In the genomic region with DNA sequence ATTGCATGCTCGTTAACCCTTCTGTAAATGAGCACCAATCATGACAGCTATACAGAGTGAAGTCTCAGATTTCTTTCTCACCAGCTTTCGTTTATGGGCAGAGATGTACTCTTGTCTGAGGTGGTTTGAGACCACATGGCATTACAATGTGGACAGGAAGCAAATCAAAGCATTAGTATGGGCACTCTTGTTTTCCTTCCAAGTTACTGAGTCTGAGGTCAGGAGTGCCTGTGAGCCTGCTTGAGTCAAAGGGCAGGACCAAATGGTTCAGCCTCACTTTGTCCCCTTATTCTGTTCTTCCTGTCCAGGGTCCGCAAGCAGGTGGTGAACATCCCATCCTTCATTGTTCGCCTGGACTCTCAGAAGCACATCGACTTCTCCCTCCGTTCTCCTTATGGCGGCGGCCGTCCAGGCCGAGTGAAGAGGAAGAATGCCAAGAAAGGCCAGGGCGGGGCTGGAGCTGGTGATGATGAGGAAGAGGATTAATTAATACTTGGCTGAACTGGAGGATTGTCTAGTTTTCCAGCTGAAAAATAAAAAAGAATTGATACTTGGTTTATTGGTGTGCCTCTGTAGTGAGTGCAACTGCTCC, we compare ENCODE assay signal across 9 mouse cellular contexts. TPM values are rescaled to one million over a fixed set of nuclear protein-coding genes. Genes with fewer than 3 reads are reported as not detected.
DNase-seq lines count a peak whose midpoint lies in the region; ATAC-seq and TF ChIP-seq lines count a peak whose summit lies in the region.
"Had no signal": no experiment of that assay in that cellular context is flagged by ENCODE, and none has a peak within 500 bp of the region (broad histone marks: within the 10 kb centered on the region; RNA-seq: fewer than 3 reads in every experiment).

No protein-coding gene starts in this region.

- no peak for ATAC-seq in embryonic facial prominence, embryonic 12.5 days (ENCODE audit: insufficient number of reproducible peaks, insufficient read depth, low FRiP score, low TSS enrichment)
- no peak for ATAC-seq in intestine, embryonic 14.5 days (replicated peaks; ENCODE audit: low FRiP score, low TSS enrichment, low read depth)
- ATAC-seq in midbrain, postnatal 0 days (ENCODE audit: low FRiP score) = no peak

- peak overlapping the region; percentile 94 for H3K9ac ChIP-seq in embryonic facial prominence, embryonic 12.5 days
- H3K9ac ChIP-seq in intestine, embryonic 14.5 days (ENCODE audit: low read length) = peak overlapping the region; percentile 96
- peak overlapping the region; percentile 76; the same call in 1 of the 2 replicates for H3K9ac ChIP-seq in midbrain, postnatal 0 days (replicated peaks; ENCODE audit: low read length, poor library complexity, severe bottlenecking)

- peaks cover 41% of the 10 kb centered on the region for H3K36me3 ChIP-seq in heart, embryonic 10.5 days
- peaks cover 26% of the 10 kb centered on the region for H3K36me3 ChIP-seq in embryonic facial prominence, embryonic 12.5 days
- peaks cover 34% of the 10 kb centered on the region for H3K36me3 ChIP-seq in intestine, embryonic 14.5 days (ENCODE audit: control insufficient read depth, insufficient read depth, low read length)
- peaks cover 4% of the 10 kb centered on the region; the same call in 1 of the 2 replicates for H3K36me3 ChIP-seq in midbrain, postnatal 0 days (ENCODE audit: insufficient read depth, low read length)

- H3K4me1 ChIP-seq in heart, embryonic 10.5 days = peaks cover 8% of the 10 kb centered on the region
- peaks cover 5% of the 10 kb centered on the region for H3K4me1 ChIP-seq in embryonic facial prominence, embryonic 12.5 days
- peaks cover 12% of the 10 kb centered on the region; the same call in 1 of the 2 replicates for H3K4me1 ChIP-seq in intestine, embryonic 14.5 days (replicated peaks; ENCODE audit: control insufficient read depth, insufficient read depth, low read length)
- peaks cover 7% of the 10 kb centered on the region; the same call in 1 of the 2 replicates for H3K4me1 ChIP-seq in midbrain, postnatal 0 days (ENCODE audit: insufficient read depth, low read length)

- H3K4me2 ChIP-seq in embryonic facial prominence, embryonic 12.5 days (replicated peaks) = peak overlapping the region; percentile 73
- peak overlapping the region; percentile 96 for H3K4me2 ChIP-seq in intestine, embryonic 14.5 days (ENCODE audit: low read length)
- H3K4me2 ChIP-seq in midbrain, postnatal 0 days (ENCODE audit: low read depth, low read length, poor library complexity, severe bottlenecking) = peak overlapping the region; percentile 81

- 0 out of 2 replicates have a peak overlapping the region, but pooled peaks have one; percentile 94 for H3K27ac ChIP-seq in heart, embryonic 10.5 days
- peak overlapping the region; percentile 57; the same call in 1 of the 2 replicates for H3K27ac ChIP-seq in embryonic facial prominence, embryonic 12.5 days
- 0 out of 2 replicates have a peak overlapping the region, but pooled peaks have one; percentile 7 for H3K27ac ChIP-seq in intestine, embryonic 14.5 days (ENCODE audit: low read depth)
- H3K27ac ChIP-seq in midbrain, postnatal 0 days (ENCODE audit: low read depth, low read length) = no peak overlapping the region

- DNase-seq in heart, embryonic 10.5 days (ENCODE audit: low spot score) = no peak
- no peak for DNase-seq in heart, adult 8-10 months (ENCODE audit: low spot score)
- DNase-seq in intestine, embryonic 14.5 days (ENCODE audit: low spot score) = no peak
- no peak for DNase-seq in midbrain, postnatal 0 days (ENCODE audit: low spot score)
- no peak for DNase-seq in spleen, postnatal 10 days (ENCODE audit: low spot score in 2 of 2)
- DNase-seq in adrenal gland, postnatal 10 days = no peak
- no peak for DNase-seq in cerebellum, postnatal 36 days
- DNase-seq: kidney, postnatal 4 days had no signal

- TF ChIP-seq CTCF in midbrain, postnatal 0 days (IDR thresholded peaks at IDR 0.05) = no peak

- no peaks in the 10 kb centered on the region for H3K27me3 ChIP-seq in heart, embryonic 10.5 days (ENCODE audit: insufficient read depth, poor library complexity, severe bottlenecking)
- no peaks in the 10 kb centered on the region for H3K27me3 ChIP-seq in embryonic facial prominence, embryonic 12.5 days
- H3K27me3 ChIP-seq in intestine, embryonic 14.5 days (replicated peaks; ENCODE audit: control insufficient read depth, insufficient read depth, low read length) = no peaks in the 10 kb centered on the region
- no peaks in the 10 kb centered on the region for H3K27me3 ChIP-seq in midbrain, postnatal 0 days (ENCODE audit: insufficient read depth, low read length)

- WGBS in heart, embryonic 10.5 days = 69% methylated on average over 11 of the region's 11 CpGs
- WGBS in embryonic facial prominence, embryonic 12.5 days = 62% methylated on average over 11 of the region's 11 CpGs
- WGBS in intestine, embryonic 14.5 days = 58% methylated on average over 11 of the region's 11 CpGs
- 53% methylated on average over 11 of the region's 11 CpGs for WGBS in midbrain, postnatal 0 days

- H3K4me3 ChIP-seq in heart, embryonic 10.5 days = peak overlapping the region; percentile 77
- peak overlapping the region; percentile 93 for H3K4me3 ChIP-seq in embryonic facial prominence, embryonic 12.5 days
- peak overlapping the region; percentile 93 for H3K4me3 ChIP-seq in intestine, embryonic 14.5 days (ENCODE audit: low read depth, low read length)
- peak overlapping the region; percentile 59; the same call in 1 of the 2 replicates for H3K4me3 ChIP-seq in midbrain, postnatal 0 days (ENCODE audit: low read depth, low read length)

- no peaks in the 10 kb centered on the region for H3K9me3 ChIP-seq in heart, embryonic 10.5 days
- no peaks in the 10 kb centered on the region for H3K9me3 ChIP-seq in embryonic facial prominence, embryonic 12.5 days
- no peaks in the 10 kb centered on the region for H3K9me3 ChIP-seq in intestine, embryonic 14.5 days (ENCODE audit: control insufficient read depth, low read length)
- H3K9me3 ChIP-seq in midbrain, postnatal 0 days (ENCODE audit: low read length) = no peaks in the 10 kb centered on the region

RNA-seq across cellular contexts. Expression of gene Rps9, which starts 2.6 kb away (rescaled TPM):
- polyA plus RNA-seq in heart, embryonic 10.5 days (2016; fragmentation: Nextera tagmentation; extraction: Ambion mirVana) = 973 and 1,162 TPM in 2 replicates
- total RNA-seq in heart, adult 8-10 months (2022) = 100 to 1,000 TPM; 559 to 671 (median 596) TPM
- polyA plus RNA-seq in embryonic facial prominence, embryonic 12.5 days (2016; fragmentation: Nextera tagmentation; extraction: Ambion mirVana) = 1,360 and 1,379 TPM in 2 replicates
- polyA plus RNA-seq in intestine, embryonic 14.5 days (2014; fragmentation: Nextera tagmentation; extraction: Ambion mirVana) = 1,715 and 1,748 TPM in 2 replicates
- total RNA-seq in midbrain, postnatal 0 days (2014; rRNA removed) = 733 and 742 TPM in 2 replicates
- 638 and 663 TPM in 2 replicates for polyA plus RNA-seq in midbrain, postnatal 0 days (2015; fragmentation: Nextera tagmentation; extraction: Ambion mirVana)
- 1,000 to 10,000 TPM; 1,078 to 1,086 TPM for total RNA-seq in adrenal gland, postnatal 10 days (2021)

RNA-seq across cellular contexts. Expression of gene Mboat7, which starts 13.1 kb away (rescaled TPM):
- 32.7 and 40.4 TPM in 2 replicates for polyA plus RNA-seq in heart, embryonic 10.5 days (2016; fragmentation: Nextera tagmentation; extraction: Ambion mirVana)
- 10 to 100 TPM; 19.2 to 23.5 (median 22.3) TPM for total RNA-seq in heart, adult 8-10 months (2022)
- 58.3 and 60.8 TPM in 2 replicates for polyA plus RNA-seq in embryonic facial prominence, embryonic 12.5 days (2016; fragmentation: Nextera tagmentation; extraction: Ambion mirVana)
- 38.7 and 43.8 TPM in 2 replicates for polyA plus RNA-seq in intestine, embryonic 14.5 days (2014; fragmentation: Nextera tagmentation; extraction: Ambion mirVana)
- total RNA-seq in midbrain, postnatal 0 days (2014; rRNA removed) = 219 and 252 TPM in 2 replicates
- polyA plus RNA-seq in midbrain, postnatal 0 days (2015; fragmentation: Nextera tagmentation; extraction: Ambion mirVana) = 134 and 141 TPM in 2 replicates
- total RNA-seq in adrenal gland, postnatal 10 days (2021) = 10 to 100 TPM; 48.7 to 59.6 TPM

RNA-seq across cellular contexts. Expression of gene Pirb, which starts 13.8 kb away (rescaled TPM):
- 0.05 and 0.16 TPM in 2 replicates for polyA plus RNA-seq in heart, embryonic 10.5 days (2016; fragmentation: Nextera tagmentation; extraction: Ambion mirVana)
- 1 to 10 TPM; 1.4 to 3.4 (median 1.6) TPM for total RNA-seq in heart, adult 8-10 months (2022)
- 0.08 TPM in 1 of 2 replicates, not detected in the other for polyA plus RNA-seq in embryonic facial prominence, embryonic 12.5 days (2016; fragmentation: Nextera tagmentation; extraction: Ambion mirVana)
- 0.77 and 0.81 TPM in 2 replicates for polyA plus RNA-seq in intestine, embryonic 14.5 days (2014; fragmentation: Nextera tagmentation; extraction: Ambion mirVana)
- 0.28 and 0.93 TPM in 2 replicates for total RNA-seq in midbrain, postnatal 0 days (2014; rRNA removed)
- polyA plus RNA-seq in midbrain, postnatal 0 days (2015; fragmentation: Nextera tagmentation; extraction: Ambion mirVana) = 0.38 and 0.49 TPM in 2 replicates
- 1 to 10 TPM; 2.3 to 2.5 TPM for total RNA-seq in adrenal gland, postnatal 10 days (2021)

RNA-seq across cellular contexts. Expression of gene Tsen34, which starts 13.8 kb away (rescaled TPM):
- polyA plus RNA-seq in heart, embryonic 10.5 days (2016; fragmentation: Nextera tagmentation; extraction: Ambion mirVana) = 221 and 268 TPM in 2 replicates
- total RNA-seq in heart, adult 8-10 months (2022) = 10 to 100 TPM; 65.3 to 88.1 (median 74.1) TPM
- 283 and 284 TPM in 2 replicates for polyA plus RNA-seq in embryonic facial prominence, embryonic 12.5 days (2016; fragmentation: Nextera tagmentation; extraction: Ambion mirVana)
- 244 and 253 TPM in 2 replicates for polyA plus RNA-seq in intestine, embryonic 14.5 days (2014; fragmentation: Nextera tagmentation; extraction: Ambion mirVana)
- 329 and 396 TPM in 2 replicates for total RNA-seq in midbrain, postnatal 0 days (2014; rRNA removed)
- 260 and 263 TPM in 2 replicates for polyA plus RNA-seq in midbrain, postnatal 0 days (2015; fragmentation: Nextera tagmentation; extraction: Ambion mirVana)
- 100 to 1,000 TPM in 1 of 2 experiments, 10 to 100 TPM in 1; 99.1 to 114 TPM for total RNA-seq in adrenal gland, postnatal 10 days (2021)

RNA-seq across cellular contexts. Expression of gene Tmc4, which starts 29.1 kb away (rescaled TPM):
- 5.4 and 8.5 TPM in 2 replicates for polyA plus RNA-seq in heart, embryonic 10.5 days (2016; fragmentation: Nextera tagmentation; extraction: Ambion mirVana)
- 1 to 10 TPM in 1 of 4 experiments, under 1 TPM in 3; 0.66 to 1.1 (median 0.80) TPM for total RNA-seq in heart, adult 8-10 months (2022)
- polyA plus RNA-seq in embryonic facial prominence, embryonic 12.5 days (2016; fragmentation: Nextera tagmentation; extraction: Ambion mirVana) = 6.2 and 7.4 TPM in 2 replicates
- 60.5 and 64.1 TPM in 2 replicates for polyA plus RNA-seq in intestine, embryonic 14.5 days (2014; fragmentation: Nextera tagmentation; extraction: Ambion mirVana)
- 4.0 and 8.2 TPM in 2 replicates for total RNA-seq in midbrain, postnatal 0 days (2014; rRNA removed)
- 3.7 and 4.2 TPM in 2 replicates for polyA plus RNA-seq in midbrain, postnatal 0 days (2015; fragmentation: Nextera tagmentation; extraction: Ambion mirVana)
- total RNA-seq in adrenal gland, postnatal 10 days (2021) = 1 to 10 TPM; 8.6 to 9.2 TPM
